Mouse (Mus musculus) stomach, postnatal 0 days (tissue): ENCODE measurements at regions not wholly inside any gene's neighbourhood (a gene's known extent, or its start where the extent isn't known, plus 50 kb on each side); places are given as distances from the start of the nearest gene placed in this dataset.

Experiments
- CTCF ChIP-seq: IDR thresholded peaks from 2 replicates; pipeline ENCODE4 v1.5.1; 2016; ENCODE audit warnings: antibody characterized with exemption, low read depth, mild to moderate bottlenecking, moderate library complexity
- EP300 ChIP-seq: optimal IDR thresholded peaks from 2 replicates; pipeline ENCODE3; 2016; ENCODE audit warnings: antibody characterized with exemption

- no peak for TF ChIP-seq CTCF
- no peak for TF ChIP-seq EP300
Observed at GRCm38 (mm10) chr14:58943267-58943765, 199.4 kb downstream of the 1700129C05Rik start.
